Mouse (Mus musculus): ENCODE measurements around the gene Ttc39b.

Ttc39b gene

GRCm38 (mm10) chr4:83323910-83324684 lies at the start of gene Ttc39b:
Gene Ttc39b (minus strand): TSS chr4:83324255.
- peak; percentile 94 for DNase-seq (ENCODE audit: low spot score)

GRCm38 (mm10) chr4:83373381-83373780 lies 49.3 kb upstream of the Ttc39b start:
- no peak for DNase-seq (ENCODE audit: low spot score)

DNA sequence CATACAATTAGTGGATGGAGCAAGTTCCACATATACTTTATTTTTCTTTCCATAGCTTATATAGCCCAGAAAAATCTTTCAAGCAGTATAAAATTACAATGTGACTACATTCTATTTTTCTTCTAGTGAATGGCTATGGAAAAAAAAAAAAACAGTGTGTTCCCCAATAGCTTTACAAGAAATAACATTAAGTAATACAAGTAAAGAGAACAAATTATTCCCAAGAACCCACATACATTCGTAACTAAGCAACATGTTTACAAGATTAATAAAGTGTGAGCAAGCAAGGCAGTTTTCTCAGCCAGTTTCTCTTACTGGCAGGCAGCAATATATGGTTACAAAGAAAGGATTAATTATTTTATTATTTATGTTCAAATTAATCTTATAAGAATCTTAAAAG lies 33.7 kb upstream of the Ttc39b start:
- no peak for DNase-seq (ENCODE audit: low spot score)

DNA sequence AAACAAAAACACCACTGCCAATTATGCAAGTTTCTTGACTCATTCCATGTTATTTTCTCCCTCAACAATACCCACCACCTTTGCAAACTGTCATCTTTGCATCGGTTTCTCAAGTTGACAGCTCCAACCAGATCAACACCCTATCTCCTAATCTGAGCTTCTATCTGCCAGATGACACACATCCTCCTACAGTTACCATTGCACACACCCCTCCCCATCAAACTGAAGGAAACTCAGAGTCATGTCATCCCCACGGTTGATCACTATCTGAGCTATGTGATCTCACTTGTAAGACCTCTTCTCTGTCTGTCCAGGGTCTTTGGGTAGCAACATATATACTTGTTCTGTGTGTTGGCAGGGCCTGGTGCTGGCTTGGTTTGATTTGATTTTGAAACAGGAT lies 30.7 kb upstream of the Ttc39b start:
- DNase-seq (ENCODE audit: low spot score): no peak

- DNase-seq (ENCODE audit: low spot score): no peak
Observed at GRCm38 (mm10) chr4:83353949-83354348, 29.9 kb upstream of the Ttc39b start.

- no peak for DNase-seq (ENCODE audit: low spot score)
Observed at GRCm38 (mm10) chr4:83353276-83353675, 29.2 kb upstream of the Ttc39b start.

DNA sequence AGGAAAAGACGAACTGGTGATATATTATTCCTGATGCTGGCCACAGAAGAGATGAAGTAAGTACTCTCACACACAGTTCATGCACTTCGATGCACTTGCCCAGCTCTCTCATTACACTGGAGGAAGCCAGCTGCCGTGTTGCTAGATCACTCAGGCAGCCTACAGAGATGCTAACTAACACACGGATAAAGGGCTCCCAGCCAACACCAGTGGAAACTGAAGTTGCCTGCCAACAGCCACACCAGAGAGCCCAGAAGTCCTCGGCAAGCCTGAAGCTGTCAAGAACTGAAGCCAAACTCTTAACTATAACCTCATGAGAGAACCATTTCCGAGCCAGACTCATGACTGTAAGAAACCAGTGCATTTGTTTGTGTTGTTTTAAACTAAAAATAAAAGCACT lies 26.7 kb upstream of the Ttc39b start:
- DNase-seq (ENCODE audit: low spot score): peak; percentile 63

DNA sequence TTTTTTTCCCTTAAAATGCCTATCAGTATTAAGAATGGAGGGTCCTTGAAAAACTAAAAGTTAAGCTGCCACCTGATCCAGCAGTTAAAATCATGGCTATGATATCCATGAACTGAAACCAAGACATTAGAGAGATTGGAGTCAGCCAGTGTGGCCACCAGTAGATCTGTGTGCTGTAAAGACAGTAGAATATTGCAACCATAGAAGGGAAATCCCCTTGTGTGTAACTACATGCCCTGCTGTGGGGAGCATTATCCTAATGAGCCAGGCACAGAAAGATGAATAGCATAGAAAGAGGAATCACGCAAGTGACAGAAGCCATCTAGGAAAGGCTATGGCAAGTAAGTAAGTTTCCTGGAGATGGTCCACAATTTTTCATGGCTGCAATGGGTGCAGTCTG lies 24.9 kb upstream of the Ttc39b start:
- DNase-seq (ENCODE audit: low spot score): no peak

GRCm38 (mm10) chr4:83343895-83344294 lies 19.8 kb upstream of the Ttc39b start:
- DNase-seq (ENCODE audit: low spot score): no peak

DNA sequence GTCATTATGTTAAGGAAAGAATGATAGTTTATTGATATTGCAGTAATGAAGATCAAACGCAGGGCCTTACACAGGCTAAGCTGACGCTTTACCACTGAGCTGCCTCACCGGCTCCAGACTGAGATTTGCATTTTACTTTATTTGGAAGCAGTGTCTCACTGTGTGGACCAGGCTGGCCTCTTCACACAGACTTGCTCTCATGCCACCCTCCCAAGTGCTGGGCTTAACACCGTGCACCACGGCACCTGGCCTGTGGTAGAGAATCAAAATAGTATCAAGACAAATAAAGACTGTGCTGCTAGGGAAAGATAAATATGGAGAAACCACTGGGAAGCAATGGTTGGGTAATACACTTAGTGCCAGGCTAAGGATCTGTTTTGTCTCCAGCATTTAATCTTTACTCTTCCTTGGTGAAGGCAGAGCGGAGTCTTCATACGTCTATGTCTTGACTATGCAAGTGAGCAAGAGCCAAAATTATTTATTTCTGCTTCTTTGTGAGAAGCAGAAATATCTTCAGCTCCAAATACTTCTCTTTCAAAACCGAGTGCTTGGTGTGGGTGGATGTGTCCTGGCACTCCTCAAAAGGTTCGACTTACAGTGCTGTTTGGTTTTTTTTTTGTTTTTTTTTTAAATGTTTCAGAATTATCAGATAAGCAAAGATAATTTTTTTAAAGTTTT lies 19.2 kb upstream of the Ttc39b start:
- DNase-seq (ENCODE audit: low spot score): no peak

DNA sequence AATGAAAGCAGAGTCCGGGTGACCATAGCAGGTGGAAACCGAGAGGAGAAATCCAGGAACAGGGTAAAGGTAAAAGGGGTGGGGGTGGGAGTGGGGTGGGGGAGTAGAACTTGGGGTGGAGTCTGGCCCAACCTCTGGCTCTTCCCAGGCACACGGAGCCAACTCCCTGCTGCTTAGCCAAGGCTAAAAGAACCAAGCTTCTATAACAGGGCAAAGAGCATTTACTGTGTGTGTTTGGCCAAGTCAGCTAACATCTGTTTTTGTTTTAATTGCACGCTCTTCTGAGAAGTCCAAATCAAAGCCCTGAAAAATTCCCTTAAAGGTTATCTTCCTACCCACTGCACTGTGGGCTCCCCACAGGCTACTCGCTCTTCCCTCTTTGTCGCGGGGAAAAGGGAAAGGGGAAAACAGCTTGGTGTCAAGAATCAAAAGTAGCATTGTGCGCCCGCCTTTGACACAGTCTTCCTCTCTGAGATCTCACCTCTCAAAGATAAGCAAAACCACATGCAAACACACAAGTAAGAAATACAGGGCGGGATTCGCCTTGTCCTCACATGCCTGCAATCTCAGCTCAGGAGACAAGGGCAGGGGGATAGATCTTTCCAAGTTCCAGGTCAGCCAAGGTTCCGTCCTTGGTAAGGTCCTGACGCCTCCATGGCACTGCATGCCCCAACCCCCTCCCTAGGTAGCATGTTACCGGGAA lies 18.4 kb upstream of the Ttc39b start:
- no peak for DNase-seq (ENCODE audit: low spot score)

DNA sequence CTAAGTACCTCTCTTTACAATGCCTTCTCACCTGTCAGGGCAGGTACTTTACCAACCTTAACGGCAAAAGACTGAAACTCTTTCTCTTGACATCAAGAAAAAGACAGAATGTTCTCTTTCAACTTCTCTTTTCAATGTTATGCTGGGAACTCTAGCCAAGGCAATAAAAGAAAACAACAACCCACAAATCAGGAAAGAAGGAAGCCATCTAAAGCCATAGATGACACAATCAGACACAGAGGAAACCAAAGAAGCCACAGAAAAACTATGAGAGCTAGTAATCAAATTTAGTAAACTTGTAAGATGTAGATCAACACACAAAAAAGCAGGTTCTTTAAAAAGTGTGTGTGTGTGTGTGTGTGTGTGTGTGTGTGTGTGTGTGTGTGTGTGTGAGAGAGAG lies 15.3 kb upstream of the Ttc39b start:
- no peak for DNase-seq (ENCODE audit: low spot score)

GRCm38 (mm10) chr4:83337717-83338116 lies 13.7 kb upstream of the Ttc39b start:
- DNase-seq (ENCODE audit: low spot score): no peak

GRCm38 (mm10) chr4:83330369-83330768 lies 6.3 kb upstream of the Ttc39b start:
- DNase-seq (ENCODE audit: low spot score): no peak

- DNase-seq (ENCODE audit: low spot score): no peak
Observed at GRCm38 (mm10) chr4:83329615-83330014, 5.6 kb upstream of the Ttc39b start.

DNA sequence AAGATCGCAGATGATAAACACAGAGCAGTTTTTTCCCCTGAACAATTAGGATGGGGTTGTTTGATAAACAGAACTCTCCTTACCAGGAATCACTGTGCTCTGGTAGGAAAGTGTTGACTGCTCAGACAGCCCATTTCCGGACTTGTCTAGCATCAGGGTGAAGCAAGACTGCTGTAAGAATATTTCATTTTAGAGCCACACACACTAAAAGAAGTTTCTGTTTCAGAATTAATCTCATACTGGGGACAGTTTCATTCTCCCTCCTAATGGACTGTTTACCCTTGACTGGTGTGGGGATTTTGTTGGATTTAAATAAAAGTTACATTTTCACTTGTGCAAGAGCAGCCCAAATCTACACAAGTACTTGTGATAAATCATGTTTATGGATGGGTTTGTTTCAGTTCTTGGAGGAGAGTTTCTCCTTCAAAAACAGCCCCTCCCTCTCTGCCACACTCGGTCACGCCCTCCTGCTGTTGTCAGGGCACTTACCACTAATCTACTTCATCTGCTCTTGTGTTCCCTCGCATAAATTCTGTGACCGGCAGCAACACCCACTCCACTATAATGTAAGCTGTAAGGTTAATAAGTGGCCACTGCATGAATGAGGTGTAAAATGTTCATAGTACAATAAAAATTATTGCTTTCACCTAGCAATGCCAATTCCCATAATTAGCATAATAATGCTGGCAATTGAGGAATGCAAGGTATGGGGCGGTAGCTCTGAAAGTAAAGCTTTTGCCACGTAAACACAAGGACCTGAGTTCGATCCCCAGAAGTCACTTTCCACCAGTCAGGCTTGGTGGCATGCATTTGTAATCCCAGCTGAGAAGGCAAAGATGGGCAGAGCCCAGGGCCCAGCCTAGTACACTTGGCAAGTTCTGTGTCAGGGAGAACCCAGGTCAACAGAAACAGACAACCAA lies 4.2 kb upstream of the Ttc39b start:
- DNase-seq (ENCODE audit: low spot score): no peak

- no peak for DNase-seq (ENCODE audit: low spot score)
Observed at GRCm38 (mm10) chr4:83327526-83327925, 3.5 kb upstream of the Ttc39b start.

- no peak for DNase-seq (ENCODE audit: low spot score)
Observed at GRCm38 (mm10) chr4:83325366-83325765, 1.3 kb upstream of the Ttc39b start.

DNA sequence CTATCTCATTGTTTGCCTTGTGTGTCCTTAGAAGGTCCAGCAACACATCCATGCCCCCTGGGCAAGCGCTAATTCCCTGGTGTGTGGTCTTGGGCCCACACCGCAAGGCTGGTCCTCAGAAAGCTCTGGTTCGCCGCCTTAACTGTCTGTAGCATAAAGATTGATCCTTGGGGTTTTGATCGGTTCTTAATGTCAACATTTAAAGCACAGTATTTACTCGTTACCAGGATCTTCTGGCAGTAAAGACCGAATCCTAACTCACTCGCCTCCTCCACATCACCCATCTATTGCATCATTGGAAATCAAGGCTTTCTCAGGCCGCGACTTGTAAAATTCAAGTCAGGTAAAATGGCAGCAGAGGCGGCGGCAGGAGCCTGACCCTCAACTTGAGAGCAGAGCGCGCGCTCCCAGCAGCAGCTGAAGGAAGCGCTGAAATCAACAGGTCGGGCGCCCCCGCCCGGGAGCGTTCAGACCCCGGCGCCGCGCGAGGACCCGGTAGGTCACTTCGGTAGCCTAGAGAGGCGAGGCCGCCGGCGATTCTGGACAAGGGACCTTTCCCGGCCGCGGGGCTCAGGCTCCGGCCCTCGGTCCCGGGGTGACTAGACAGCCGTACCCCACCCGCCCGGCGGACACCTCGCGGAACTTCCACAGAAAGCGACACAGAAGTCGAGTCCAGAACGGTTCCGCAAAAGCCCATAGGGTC lies 703 bp downstream of the Ttc39b start:
- no peak for DNase-seq (ENCODE audit: low spot score)

DNA sequence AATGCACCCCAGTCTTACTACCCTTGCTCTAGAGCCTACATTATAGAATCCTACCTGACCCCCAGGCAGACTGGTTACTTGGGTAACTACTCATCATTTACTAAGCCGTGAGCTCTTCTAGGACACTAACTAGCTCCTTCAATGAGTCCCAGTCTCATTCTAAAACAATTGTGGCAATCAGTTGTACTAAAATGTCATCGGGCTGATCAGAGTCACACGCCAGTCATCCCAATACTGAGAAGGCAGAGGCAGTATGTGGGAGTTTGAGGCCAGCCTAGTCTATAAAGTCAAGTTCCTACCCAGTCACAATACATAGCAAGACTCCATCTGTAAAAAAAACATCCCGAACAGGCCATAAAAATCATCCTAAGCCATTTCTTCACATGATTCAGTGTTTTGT lies 4.3 kb downstream of the Ttc39b start:
- DNase-seq (ENCODE audit: low spot score): no peak

- no peak for DNase-seq (ENCODE audit: low spot score)
Observed at GRCm38 (mm10) chr4:83318758-83319157, 5.3 kb downstream of the Ttc39b start.

Data from left cerebral cortex, adult 11 months (tissue).